Mouse (Mus musculus): ENCODE measurements around the gene Nemp1. TPM values are rescaled to one million over a fixed set of nuclear protein-coding genes. Genes with fewer than 3 reads are reported as not detected.
A peak's percentile ranks its signal among the peaks of the same experiment; 100 is the strongest.

The Nemp1 gene
- polyA plus RNA-seq, 1 experiment from 2014 or later: 11.2 TPM

GRCm38 (mm10) chr10:127622057-127622392 lies 44.7 kb upstream of the Nemp1 start:
- ATAC-seq (ENCODE audit: low read depth) (peak; percentile 10; the same call in 1 of the 2 replicates), DNase-seq (ENCODE audit: low spot score) (peak; percentile 47)
- Histone ChIP-seq H3K4me1 (ENCODE audit: control insufficient read depth, insufficient read depth, low read length) (peaks cover 24% of the 10 kb centered on the region), H3K27me3 (replicated peaks; ENCODE audit: control insufficient read depth, insufficient read depth, low read length) (no peaks in the 10 kb centered on the region), H3K4me2 (ENCODE audit: low read depth, low read length) (peak overlapping the region; percentile 85), H3K4me3 (ENCODE audit: low read depth, low read length) (peak overlapping the region; percentile 71), H3K9ac (ENCODE audit: low read depth, low read length) (peak overlapping the region; percentile 83), H3K9me3 (ENCODE audit: control insufficient read depth, low read length) (peaks cover 10% of the 10 kb centered on the region), H3K27ac (replicated peaks; ENCODE audit: low read depth, low read length) (peak overlapping the region; percentile 96), H3K36me3 (ENCODE audit: control insufficient read depth, insufficient read depth, low read length) (no peaks in the 10 kb centered on the region)
- WGBS: 0% methylated on average over 13 of the region's 13 CpGs

GRCm38 (mm10) chr10:127622661-127623060 lies 44.0 kb upstream of the Nemp1 start:
- no peaks in the 10 kb centered on the region for H3K27me3 ChIP-seq (replicated peaks; ENCODE audit: control insufficient read depth, insufficient read depth, low read length)
- 62% methylated on average over 4 of the region's 4 CpGs for WGBS
- no peak overlapping the region for H3K27ac ChIP-seq (replicated peaks; ENCODE audit: low read depth, low read length)

GRCm38 (mm10) chr10:127623439-127624216 lies 43.1 kb upstream of the Nemp1 start:
- 96% methylated on average over 6 of the region's 6 CpGs for WGBS
- no peaks in the 10 kb centered on the region for H3K36me3 ChIP-seq (ENCODE audit: control insufficient read depth, insufficient read depth, low read length)
- ATAC-seq (ENCODE audit: low read depth) (no peak), DNase-seq (ENCODE audit: low spot score) (no peak)
- H3K4me1 ChIP-seq (ENCODE audit: control insufficient read depth, insufficient read depth, low read length): peaks cover 8% of the 10 kb centered on the region
- peaks cover 10% of the 10 kb centered on the region for H3K9me3 ChIP-seq (ENCODE audit: control insufficient read depth, low read length)
- no peak overlapping the region for H3K4me2 ChIP-seq (ENCODE audit: low read depth, low read length)
- H3K27me3 ChIP-seq (replicated peaks; ENCODE audit: control insufficient read depth, insufficient read depth, low read length): no peaks in the 10 kb centered on the region
- no peak overlapping the region for H3K9ac ChIP-seq (ENCODE audit: low read depth, low read length)
- no peak overlapping the region for H3K27ac ChIP-seq (replicated peaks; ENCODE audit: low read depth, low read length)
- no peak overlapping the region for H3K4me3 ChIP-seq (ENCODE audit: low read depth, low read length)

More at GRCm38 (mm10) chr10:127622661-127623060, 44.0 kb upstream of the Nemp1 start:
- Histone ChIP-seq H3K9me3 (ENCODE audit: control insufficient read depth, low read length) (peaks cover 10% of the 10 kb centered on the region), H3K4me3 (ENCODE audit: low read depth, low read length) (0 out of 2 replicates have a peak overlapping the region, but pooled peaks have one; percentile 71), H3K4me2 (ENCODE audit: low read depth, low read length) (peak overlapping the region; percentile 85; the same call in 1 of the 2 replicates), H3K9ac (ENCODE audit: low read depth, low read length) (no peak overlapping the region), H3K4me1 (ENCODE audit: control insufficient read depth, insufficient read depth, low read length) (peaks cover 18% of the 10 kb centered on the region), H3K36me3 (ENCODE audit: control insufficient read depth, insufficient read depth, low read length) (no peaks in the 10 kb centered on the region)
- no peak for ATAC-seq (ENCODE audit: low read depth)
- no peak for DNase-seq (ENCODE audit: low spot score)

- Histone ChIP-seq H3K4me3 (ENCODE audit: low read depth, low read length) (no peak overlapping the region), H3K9me3 (ENCODE audit: control insufficient read depth, low read length) (peaks cover 10% of the 10 kb centered on the region), H3K4me2 (ENCODE audit: low read depth, low read length) (no peak overlapping the region), H3K9ac (ENCODE audit: low read depth, low read length) (no peak overlapping the region), H3K27ac (replicated peaks; ENCODE audit: low read depth, low read length) (no peak overlapping the region), H3K4me1 (ENCODE audit: control insufficient read depth, insufficient read depth, low read length) (no peaks in the 10 kb centered on the region), H3K27me3 (replicated peaks; ENCODE audit: control insufficient read depth, insufficient read depth, low read length) (no peaks in the 10 kb centered on the region), H3K36me3 (ENCODE audit: control insufficient read depth, insufficient read depth, low read length) (no peaks in the 10 kb centered on the region)
- DNase-seq (ENCODE audit: low spot score): no peak
- WGBS: 96% methylated on average over 3 of the region's 3 CpGs
- ATAC-seq (ENCODE audit: low read depth): no peak
These were observed 40.3 kb upstream of the Nemp1 start for GRCm38 (mm10) chr10:127626433-127626832.

GRCm38 (mm10) chr10:127631261-127632214 lies 35.2 kb upstream of the Nemp1 start:
- Histone ChIP-seq H3K4me3 (ENCODE audit: low read depth, low read length) (no peak overlapping the region), H3K27me3 (replicated peaks; ENCODE audit: control insufficient read depth, insufficient read depth, low read length) (no peaks in the 10 kb centered on the region), H3K36me3 (ENCODE audit: control insufficient read depth, insufficient read depth, low read length) (no peaks in the 10 kb centered on the region), H3K4me2 (ENCODE audit: low read depth, low read length) (no peak overlapping the region), H3K9me3 (ENCODE audit: control insufficient read depth, low read length) (peaks cover 4% of the 10 kb centered on the region), H3K4me1 (ENCODE audit: control insufficient read depth, insufficient read depth, low read length) (no peaks in the 10 kb centered on the region), H3K9ac (ENCODE audit: low read depth, low read length) (no peak overlapping the region), H3K27ac (replicated peaks; ENCODE audit: low read depth, low read length) (no peak overlapping the region)
- DNase-seq (ENCODE audit: low spot score) (peak; percentile 35), ATAC-seq (ENCODE audit: low read depth) (peak; percentile 60; the same call in 1 of the 2 replicates)
- 70% methylated on average over 10 of the region's 10 CpGs for WGBS

GRCm38 (mm10) chr10:127632668-127633271 lies 33.9 kb upstream of the Nemp1 start:
- ATAC-seq (ENCODE audit: low read depth) (no peak), DNase-seq (ENCODE audit: low spot score) (no peak)
- H3K27me3 ChIP-seq (replicated peaks; ENCODE audit: control insufficient read depth, insufficient read depth, low read length): no peaks in the 10 kb centered on the region
- no peak overlapping the region for H3K4me3 ChIP-seq (ENCODE audit: low read depth, low read length)
- H3K27ac ChIP-seq (replicated peaks; ENCODE audit: low read depth, low read length): no peak overlapping the region
- no peaks in the 10 kb centered on the region for H3K36me3 ChIP-seq (ENCODE audit: control insufficient read depth, insufficient read depth, low read length)
- no peaks in the 10 kb centered on the region for H3K9me3 ChIP-seq (ENCODE audit: control insufficient read depth, low read length)
- H3K9ac ChIP-seq (ENCODE audit: low read depth, low read length): no peak overlapping the region
- 57% methylated on average over 7 of the region's 7 CpGs for WGBS
- H3K4me2 ChIP-seq (ENCODE audit: low read depth, low read length): no peak overlapping the region
- no peaks in the 10 kb centered on the region for H3K4me1 ChIP-seq (ENCODE audit: control insufficient read depth, insufficient read depth, low read length)

- 72% methylated on average over 5 of the region's 5 CpGs for WGBS
- no peak overlapping the region for H3K9ac ChIP-seq (ENCODE audit: low read depth, low read length)
- no peaks in the 10 kb centered on the region for H3K36me3 ChIP-seq (ENCODE audit: control insufficient read depth, insufficient read depth, low read length)
- ATAC-seq (ENCODE audit: low read depth) (no peak), DNase-seq (ENCODE audit: low spot score) (no peak)
- no peak overlapping the region for H3K4me3 ChIP-seq (ENCODE audit: low read depth, low read length)
- H3K27me3 ChIP-seq (replicated peaks; ENCODE audit: control insufficient read depth, insufficient read depth, low read length): no peaks in the 10 kb centered on the region
- H3K9me3 ChIP-seq (ENCODE audit: control insufficient read depth, low read length): no peaks in the 10 kb centered on the region
- H3K4me1 ChIP-seq (ENCODE audit: control insufficient read depth, insufficient read depth, low read length): peaks cover 18% of the 10 kb centered on the region
- no peak overlapping the region for H3K4me2 ChIP-seq (ENCODE audit: low read depth, low read length)
- H3K27ac ChIP-seq (replicated peaks; ENCODE audit: low read depth, low read length): no peak overlapping the region
These were observed 26.3 kb upstream of the Nemp1 start for GRCm38 (mm10) chr10:127640421-127640820.
